Mouse (Mus musculus): Measurements from ENCODE around the gene Carhsp1. TPM values are rescaled to one million over a fixed set of nuclear protein-coding genes. Genes with fewer than 3 reads are reported as not detected.
A peak's percentile ranks its signal among the peaks of the same experiment; 100 is the strongest.

Carhsp1 gene
- total RNA-seq, 2 experiments from 2014 or later: 13.0 to 19.1 TPM

DNA sequence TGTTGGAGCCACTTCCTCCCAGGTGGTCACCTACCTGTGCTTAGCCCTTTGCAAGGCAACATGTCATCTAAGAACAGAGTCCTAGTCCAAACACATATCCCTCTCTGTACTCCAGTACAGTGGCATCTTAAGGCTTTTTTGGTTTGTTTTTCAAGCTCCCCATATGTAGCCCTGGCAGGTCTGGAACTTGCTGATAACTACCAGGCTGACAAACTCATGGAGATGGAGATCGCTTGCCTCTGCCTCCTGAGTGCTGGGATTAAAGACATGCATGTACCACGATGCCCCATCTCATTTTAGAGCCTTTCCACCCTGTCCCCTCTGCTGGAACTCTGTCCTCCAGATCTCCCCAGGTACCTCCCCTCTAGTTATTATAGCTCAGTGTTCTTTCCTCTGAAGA lies 4.3 kb upstream of the Carhsp1 start:
- no peak for DNase-seq (ENCODE audit: low spot score in 2 of 2)

GRCm38 (mm10) chr16:8675559-8675958 lies 3.6 kb upstream of the Carhsp1 start:
- no peak for DNase-seq (ENCODE audit: low spot score in 2 of 2)

GRCm38 (mm10) chr16:8674165-8674564 lies 2.2 kb upstream of the Carhsp1 start:
- peak in 1 of 2 experiments; percentile 28 for DNase-seq (ENCODE audit: low spot score in 2 of 2)

- no peak for DNase-seq (ENCODE audit: low spot score in 2 of 2)
Measured at GRCm38 (mm10) chr16:8673343-8673742, 1.4 kb upstream of the Carhsp1 start.

DNA sequence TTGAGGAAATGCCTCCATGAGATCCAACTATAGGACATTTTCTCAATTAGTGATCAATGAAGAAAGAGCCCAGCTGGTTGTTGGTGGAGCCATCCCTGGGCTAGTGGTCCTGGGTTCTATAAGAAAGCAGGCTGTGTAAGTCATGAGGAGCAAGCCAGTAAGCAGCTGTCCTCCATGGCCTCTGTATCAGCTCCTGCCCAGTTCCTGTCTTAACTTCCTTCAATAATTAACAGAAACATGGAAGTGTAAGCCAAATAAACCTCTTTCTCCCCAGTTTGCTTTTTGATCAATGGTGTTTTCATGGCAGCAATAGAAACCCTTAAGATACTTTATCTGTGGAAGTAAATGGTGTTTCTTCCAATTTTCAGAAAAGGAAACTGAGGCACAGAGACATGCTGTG lies 856 bp upstream of the Carhsp1 start:
- DNase-seq (ENCODE audit: low spot score in 2 of 2): no peak

DNA sequence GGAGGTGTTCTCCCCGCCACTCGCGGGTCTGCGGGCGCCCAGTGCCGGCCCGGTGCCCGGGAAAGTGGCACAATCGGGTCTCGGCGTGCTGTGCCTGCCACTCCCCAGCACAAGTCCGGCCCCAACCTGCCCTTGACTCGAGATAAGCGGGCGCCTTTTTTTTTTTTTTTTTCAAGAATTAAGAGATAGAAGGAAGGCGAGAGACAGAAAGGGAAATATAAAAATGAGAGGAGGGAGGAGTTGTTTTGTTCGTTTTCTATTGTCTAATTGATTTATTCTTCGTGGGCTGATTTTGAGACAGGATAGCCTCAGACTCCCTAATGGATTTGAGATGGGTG lies 364 bp upstream of the Carhsp1 start:
- DNase-seq (ENCODE audit: low spot score in 2 of 2): no peak

DNA sequence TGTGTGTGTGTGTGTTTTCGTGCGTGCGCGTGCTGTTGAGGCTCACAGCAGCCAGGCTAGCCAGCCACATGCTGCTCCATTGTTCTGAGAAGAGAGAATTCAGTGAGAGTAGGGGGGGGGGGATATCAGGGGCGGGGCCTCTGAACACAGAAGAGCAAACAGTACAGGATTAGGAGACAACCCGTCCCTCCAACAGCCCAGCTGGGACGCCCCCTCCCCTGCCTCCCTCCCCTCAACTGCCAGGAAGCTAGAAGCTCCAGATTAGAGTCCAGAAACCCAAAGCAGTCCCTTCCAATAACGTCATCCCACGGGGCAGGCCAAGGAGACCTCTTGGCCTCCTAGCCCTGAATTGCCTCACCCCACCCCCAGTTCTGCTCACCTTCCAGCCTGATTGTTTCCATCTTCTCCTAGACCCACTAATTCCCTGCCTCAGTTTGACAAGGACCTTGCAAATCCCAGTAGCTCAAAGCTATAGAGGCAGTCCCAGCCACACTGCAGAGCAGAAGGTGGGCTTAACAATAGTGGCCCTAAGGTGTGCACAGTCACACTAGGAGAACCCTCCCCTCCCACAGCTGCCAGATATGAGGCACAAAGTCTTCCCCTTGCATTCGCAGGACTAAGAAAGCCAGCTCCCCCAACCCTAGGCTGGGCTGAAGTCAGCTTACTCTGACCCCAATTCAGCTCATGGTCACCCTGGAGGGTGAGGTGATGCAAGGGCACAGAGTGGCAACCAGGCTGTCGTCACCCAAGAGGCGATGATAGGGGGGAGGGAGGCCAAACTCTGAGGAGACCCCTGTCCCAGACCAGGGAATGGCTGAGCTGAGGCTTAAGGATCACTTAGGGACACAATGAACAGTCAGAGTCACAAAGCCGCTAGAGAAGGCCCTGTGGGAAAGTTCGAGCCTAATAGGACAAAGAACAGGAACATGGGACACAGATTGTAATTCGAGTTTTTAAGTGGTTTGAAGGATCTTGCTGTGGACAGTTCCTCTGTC lies 1.6 kb downstream of the Carhsp1 start:
- no peak for DNase-seq (ENCODE audit: low spot score in 2 of 2)

GRCm38 (mm10) chr16:8669432-8669831 lies 2.5 kb downstream of the Carhsp1 start:
- DNase-seq (ENCODE audit: low spot score in 2 of 2): no peak

GRCm38 (mm10) chr16:8668386-8668785 lies 3.6 kb downstream of the Carhsp1 start:
- DNase-seq (ENCODE audit: low spot score in 2 of 2): no peak

DNA sequence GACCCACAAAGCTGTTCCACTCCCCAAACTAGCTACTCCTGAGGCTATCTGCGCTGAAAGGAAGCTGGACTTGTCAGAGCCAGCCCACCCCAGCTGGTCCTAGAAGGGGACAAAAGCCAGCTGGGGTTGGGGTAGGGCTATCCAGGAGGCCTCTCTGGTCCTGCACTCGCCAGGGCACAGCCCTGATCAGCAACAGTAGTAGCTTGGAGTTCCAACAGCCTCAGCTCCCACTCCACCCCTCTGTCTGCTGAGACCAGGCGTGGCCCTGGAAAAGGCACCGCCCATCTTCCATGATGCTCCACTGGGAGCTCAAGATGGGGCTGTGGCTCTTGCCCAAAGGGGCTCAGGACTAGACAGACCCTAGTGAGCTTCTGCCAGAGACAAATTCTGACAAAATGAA lies 4.1 kb downstream of the Carhsp1 start:
- no peak for DNase-seq (ENCODE audit: low spot score in 2 of 2)

DNA sequence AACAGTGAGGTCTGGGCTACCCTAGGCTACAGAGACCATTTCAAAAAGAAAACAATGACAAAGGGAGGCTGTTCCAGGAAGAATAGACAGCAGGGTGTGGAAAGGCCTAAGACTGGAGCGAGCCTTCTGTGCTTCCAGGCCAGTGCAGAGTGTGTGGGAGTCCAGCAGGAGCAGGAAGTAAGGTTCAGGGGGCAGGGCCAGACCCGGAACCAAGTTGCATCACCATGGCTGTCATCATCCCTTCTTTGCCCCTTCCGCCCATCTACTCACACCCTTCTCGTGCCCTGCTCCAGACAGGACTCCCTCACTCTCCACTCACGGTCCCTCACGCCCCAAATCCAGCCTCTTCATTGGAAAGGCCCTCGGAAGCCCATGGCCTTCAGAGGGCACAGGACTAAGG lies 4.7 kb downstream of the Carhsp1 start:
- no peak for DNase-seq (ENCODE audit: low spot score in 2 of 2)

GRCm38 (mm10) chr16:8666452-8666851 lies 5.5 kb downstream of the Carhsp1 start:
- DNase-seq (ENCODE audit: low spot score in 2 of 2): no peak

GRCm38 (mm10) chr16:8665367-8665766 lies 6.6 kb downstream of the Carhsp1 start:
- DNase-seq (ENCODE audit: low spot score in 2 of 2): no peak

GRCm38 (mm10) chr16:8663606-8664539 lies 8.1 kb downstream of the Carhsp1 start:
- DNase-seq (ENCODE audit: low spot score in 2 of 2): no peak

DNA sequence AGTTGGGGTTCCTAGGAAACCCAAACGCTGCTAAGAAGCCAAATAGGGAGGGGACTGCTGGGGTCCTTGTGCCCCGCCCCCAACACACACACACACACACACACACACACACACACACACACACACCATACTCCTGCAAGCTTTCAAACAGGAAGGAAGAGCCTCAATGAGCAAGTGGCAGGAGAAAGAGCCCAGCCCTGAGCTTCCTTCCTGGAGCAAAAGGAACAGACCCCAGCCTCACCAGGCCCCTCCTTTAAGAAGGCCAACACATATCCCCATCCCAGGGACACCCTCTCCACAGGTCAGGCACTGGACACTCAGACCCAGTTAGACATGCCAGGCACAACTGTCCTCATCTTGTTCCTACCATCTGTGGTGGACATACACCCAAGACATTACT lies 8.9 kb downstream of the Carhsp1 start:
- no peak for DNase-seq (ENCODE audit: low spot score in 2 of 2)

- no peak for DNase-seq (ENCODE audit: low spot score in 2 of 2)
Measured at GRCm38 (mm10) chr16:8658764-8659163, 13.2 kb downstream of the Carhsp1 start.

DNA sequence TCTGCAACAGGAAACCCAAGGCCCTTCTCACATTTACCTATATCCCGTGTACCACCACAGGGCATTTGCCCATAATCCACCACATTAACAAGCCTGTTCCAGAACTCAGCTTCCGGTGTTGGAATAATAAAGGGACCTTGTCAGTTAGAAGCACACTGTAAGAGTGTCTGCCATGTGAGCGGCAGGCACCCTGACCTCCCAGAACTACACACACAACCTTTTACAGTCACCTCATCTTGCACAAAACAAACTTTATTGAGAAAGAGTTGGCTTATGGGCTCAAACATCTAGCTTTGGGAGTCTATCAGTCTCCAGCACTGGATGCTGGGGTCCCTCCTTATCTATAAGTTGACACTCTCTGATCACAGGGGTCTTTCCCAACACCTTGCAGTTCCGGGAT lies 13.6 kb downstream of the Carhsp1 start:
- DNase-seq (ENCODE audit: low spot score in 2 of 2): no peak

DNA sequence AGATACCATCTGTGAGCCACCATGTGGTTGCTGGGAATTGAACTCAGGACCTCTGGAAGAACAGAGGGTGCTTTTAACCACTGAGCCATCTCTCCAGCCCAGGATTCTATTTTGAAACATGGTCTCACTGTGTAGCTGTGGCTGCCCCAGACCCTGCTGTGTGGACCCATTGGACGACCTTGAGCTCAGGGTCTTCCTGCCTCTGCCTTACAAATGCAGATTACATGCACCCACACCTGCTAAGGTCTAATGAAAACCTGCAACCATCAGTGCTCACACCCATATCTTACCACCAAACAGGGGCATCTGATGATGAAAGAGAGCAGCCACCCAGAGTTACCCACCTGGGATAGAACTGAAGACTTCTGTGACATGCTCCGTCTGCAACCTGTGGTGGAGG lies 15.7 kb downstream of the Carhsp1 start:
- DNase-seq (ENCODE audit: low spot score in 2 of 2): no peak

DNA sequence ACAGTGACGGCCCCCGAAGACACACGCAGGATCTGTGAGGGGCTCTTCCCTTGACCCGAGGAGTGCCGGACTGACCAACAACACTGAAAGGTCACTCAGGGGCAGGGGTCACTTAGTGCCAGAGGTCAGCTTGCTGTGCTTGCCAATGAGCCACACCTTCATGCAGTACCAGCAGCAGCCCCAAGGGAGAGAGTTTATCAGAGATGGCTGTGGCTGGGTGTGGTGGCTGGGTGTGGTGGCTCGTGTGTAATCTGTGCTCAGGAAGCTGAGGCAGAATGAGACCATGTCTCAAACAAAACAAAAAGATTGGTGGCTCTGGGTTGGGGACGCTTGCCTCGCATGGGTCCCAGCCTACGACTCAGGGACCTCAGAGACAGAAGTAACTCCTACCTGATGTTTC lies 16.4 kb downstream of the Carhsp1 start:
- no peak for DNase-seq (ENCODE audit: low spot score in 2 of 2)

DNA sequence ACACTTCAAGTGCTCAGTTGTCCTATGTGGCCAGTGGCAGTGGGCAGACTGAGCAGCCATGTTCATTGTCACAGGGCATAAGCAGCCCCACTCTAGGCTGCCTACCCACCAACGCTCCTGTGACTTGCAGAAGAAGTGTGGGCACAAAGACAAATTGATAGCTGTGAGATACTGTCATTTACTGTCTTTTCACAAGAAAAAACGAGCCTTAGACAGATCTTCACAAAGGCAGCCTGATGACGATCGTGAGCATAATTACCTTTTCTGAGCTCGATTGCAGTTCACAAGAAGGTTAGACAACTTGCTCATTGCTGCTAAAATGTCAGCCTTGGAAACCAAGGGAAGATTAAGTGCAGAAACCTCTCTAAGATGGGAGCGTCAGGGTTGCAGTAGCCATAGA lies 16.8 kb downstream of the Carhsp1 start:
- no peak for DNase-seq (ENCODE audit: low spot score in 2 of 2)

DNA sequence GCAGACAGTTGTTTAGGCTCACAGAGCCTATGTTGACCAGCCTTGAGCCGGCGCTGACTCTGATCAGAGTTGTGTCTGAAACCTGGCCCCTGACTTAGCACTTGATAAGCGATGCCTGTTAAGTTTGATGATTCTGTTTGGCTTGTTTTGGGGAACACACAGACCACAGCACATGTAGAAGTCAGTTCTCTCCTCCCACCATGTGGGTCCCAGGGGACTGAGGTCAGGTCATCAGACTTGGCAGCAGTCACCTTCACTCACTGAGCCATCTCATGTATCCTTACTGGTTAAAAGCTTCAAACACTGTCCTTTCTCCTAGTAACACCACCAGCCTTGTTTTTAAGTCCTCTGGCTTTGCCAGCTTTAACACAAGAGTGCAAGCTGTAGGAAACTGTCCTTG lies 21.9 kb downstream of the Carhsp1 start:
- no peak for DNase-seq (ENCODE audit: low spot score in 2 of 2)

GRCm38 (mm10) chr16:8645546-8645945 lies 26.4 kb downstream of the Carhsp1 start:
- no peak for DNase-seq (ENCODE audit: low spot score in 2 of 2)

Data from left cerebral cortex, adult 18-20 months (tissue).